Comparison of ENCODE assay signal across 8 mouse cellular contexts in genomic region chr12:107998746-107999145, GRCm38 (mm10). TPM values are rescaled to one million over a fixed set of nuclear protein-coding genes. Genes with fewer than 3 reads are reported as not detected.
A peak's percentile ranks its signal among the peaks of the same experiment; 100 is the strongest.
DNase-seq lines count a peak whose midpoint lies in the region; ATAC-seq and TF ChIP-seq lines count a peak whose summit lies in the region.

No protein-coding gene starts in this region.

- no peak overlapping the region for H3K27ac ChIP-seq in heart, embryonic 12.5 days (ENCODE audit: poor library complexity, severe bottlenecking)
- 0 out of 2 replicates have a peak overlapping the region, but pooled peaks have one; percentile 41 for H3K27ac ChIP-seq in embryonic facial prominence, embryonic 12.5 days
- no peak overlapping the region for H3K27ac ChIP-seq in heart, embryonic 14.5 days (replicated peaks in 1 of 2; ENCODE audit: control insufficient read depth in 1 of 2, insufficient read depth in 1 of 2, low read depth in 2 of 2, low read length in 2 of 2)
- no peak overlapping the region for H3K27ac ChIP-seq in kidney, embryonic 16.5 days (ENCODE audit: low read length)
- H3K27ac ChIP-seq in liver, adult 2 months (replicated peaks; ENCODE audit: insufficient read depth, low read depth, low read length) = no peak overlapping the region
- H3K27ac ChIP-seq in neural tube, embryonic 11.5 days (ENCODE audit: low read depth, low read length) = no peak overlapping the region
- H3K27ac ChIP-seq in stomach, embryonic 15.5 days = no peak overlapping the region

- no peak overlapping the region for H3K9ac ChIP-seq in heart, embryonic 12.5 days
- H3K9ac ChIP-seq in embryonic facial prominence, embryonic 12.5 days = no peak overlapping the region
- no peak overlapping the region for H3K9ac ChIP-seq in heart, embryonic 14.5 days (ENCODE audit: low read length)
- H3K9ac ChIP-seq in kidney, embryonic 16.5 days (replicated peaks; ENCODE audit: low read length) = no peak overlapping the region
- no peak overlapping the region for H3K9ac ChIP-seq in liver, adult 2 months (ENCODE audit: low read depth, low read length)
- no peak overlapping the region for H3K9ac ChIP-seq in neural tube, embryonic 11.5 days (ENCODE audit: low read length)
- no peak overlapping the region for H3K9ac ChIP-seq in stomach, embryonic 15.5 days

- no peaks in the 10 kb centered on the region for H3K9me3 ChIP-seq in heart, embryonic 12.5 days (replicated peaks)
- H3K9me3 ChIP-seq in embryonic facial prominence, embryonic 12.5 days = no peaks in the 10 kb centered on the region
- H3K9me3 ChIP-seq in heart, embryonic 14.5 days (ENCODE audit: control insufficient read depth, low read length) = no peaks in the 10 kb centered on the region
- H3K9me3 ChIP-seq in kidney, embryonic 16.5 days (ENCODE audit: low read length) = no peaks in the 10 kb centered on the region
- no peaks in the 10 kb centered on the region for H3K9me3 ChIP-seq in neural tube, embryonic 11.5 days (ENCODE audit: control insufficient read depth, low read length)
- H3K9me3 ChIP-seq in stomach, embryonic 15.5 days = no peaks in the 10 kb centered on the region

- TF ChIP-seq CTCF in liver, adult 2 months (IDR thresholded peaks at IDR 0.05; ENCODE audit: low read depth, low read length) = peak; percentile 94

- no peak overlapping the region for H3K4me2 ChIP-seq in heart, embryonic 12.5 days
- H3K4me2 ChIP-seq in embryonic facial prominence, embryonic 12.5 days (replicated peaks) = peak overlapping the region; percentile 66
- H3K4me2 ChIP-seq in heart, embryonic 14.5 days (ENCODE audit: low read length) = peak overlapping the region; percentile 16
- H3K4me2 ChIP-seq in kidney, embryonic 16.5 days (replicated peaks; ENCODE audit: low read depth, low read length) = peak overlapping the region; percentile 14; the same call in 1 of the 2 replicates
- H3K4me2 ChIP-seq in neural tube, embryonic 11.5 days (ENCODE audit: low read depth) = no peak overlapping the region
- peak overlapping the region; percentile 32; the same call in 1 of the 2 replicates for H3K4me2 ChIP-seq in stomach, embryonic 15.5 days

- DNase-seq in heart, adult 8-10 months (ENCODE audit: low spot score) = peak; percentile 42
- no peak for DNase-seq in liver, adult 2 months (ENCODE audit: extremely low read depth, low read depth, low spot score)
- peak; percentile 90 for DNase-seq in neural tube, embryonic 11.5 days (ENCODE audit: low spot score)

- H3K4me3 ChIP-seq in heart, embryonic 12.5 days = no peak overlapping the region
- H3K4me3 ChIP-seq in embryonic facial prominence, embryonic 12.5 days = peak overlapping the region; percentile 19; the same call in 1 of the 2 replicates
- H3K4me3 ChIP-seq in heart, embryonic 14.5 days (ENCODE audit: control insufficient read depth in 1 of 2, insufficient read depth in 1 of 2, low read depth in 1 of 2, low read length in 2 of 2) = no peak overlapping the region
- H3K4me3 ChIP-seq in kidney, embryonic 16.5 days (ENCODE audit: low read length) = no peak overlapping the region
- no peak overlapping the region for H3K4me3 ChIP-seq in liver, adult 2 months (ENCODE audit: insufficient read depth, low read depth, low read length)
- H3K4me3 ChIP-seq in neural tube, embryonic 11.5 days (ENCODE audit: low read depth, low read length) = no peak overlapping the region
- H3K4me3 ChIP-seq in stomach, embryonic 15.5 days (replicated peaks) = no peak overlapping the region

- under 1% methylated on average over 20 of the region's 20 CpGs for WGBS in heart, embryonic 12.5 days
- 1% methylated on average over 20 of the region's 20 CpGs for WGBS in embryonic facial prominence, embryonic 12.5 days
- WGBS in heart, embryonic 14.5 days = 1% methylated on average over 20 of the region's 20 CpGs
- WGBS in kidney, embryonic 16.5 days = 2% methylated on average over 20 of the region's 20 CpGs
- WGBS in liver, adult 2 months = under 1% methylated on average over 20 of the region's 20 CpGs
- WGBS in neural tube, embryonic 11.5 days = 2% methylated on average over 20 of the region's 20 CpGs
- 1% methylated on average over 20 of the region's 20 CpGs for WGBS in stomach, embryonic 15.5 days

- peaks cover 62% of the 10 kb centered on the region for H3K27me3 ChIP-seq in heart, embryonic 12.5 days (replicated peaks)
- H3K27me3 ChIP-seq in embryonic facial prominence, embryonic 12.5 days = no peaks in the 10 kb centered on the region
- H3K27me3 ChIP-seq in heart, embryonic 14.5 days (ENCODE audit: control insufficient read depth, insufficient read depth, low read length) = peaks cover 44% of the 10 kb centered on the region
- peaks cover 45% of the 10 kb centered on the region for H3K27me3 ChIP-seq in kidney, embryonic 16.5 days (ENCODE audit: insufficient read depth, low read length)
- peaks cover 12% of the 10 kb centered on the region for H3K27me3 ChIP-seq in liver, adult 2 months (ENCODE audit: control insufficient read depth, insufficient read depth, low read length)
- H3K27me3 ChIP-seq in neural tube, embryonic 11.5 days (ENCODE audit: control insufficient read depth, insufficient read depth, low read length) = peaks cover 8% of the 10 kb centered on the region; the same call in 1 of the 2 replicates
- H3K27me3 ChIP-seq in stomach, embryonic 15.5 days (replicated peaks) = peaks cover 22% of the 10 kb centered on the region; the same call in 1 of the 2 replicates

- no peaks in the 10 kb centered on the region for H3K36me3 ChIP-seq in heart, embryonic 12.5 days
- H3K36me3 ChIP-seq in embryonic facial prominence, embryonic 12.5 days = no peaks in the 10 kb centered on the region
- H3K36me3 ChIP-seq in heart, embryonic 14.5 days (ENCODE audit: control insufficient read depth, insufficient read depth, low read length) = no peaks in the 10 kb centered on the region
- no peaks in the 10 kb centered on the region for H3K36me3 ChIP-seq in kidney, embryonic 16.5 days (ENCODE audit: insufficient read depth, low read length)
- no peaks in the 10 kb centered on the region for H3K36me3 ChIP-seq in liver, adult 2 months (ENCODE audit: control insufficient read depth, insufficient read depth, low read length)
- no peaks in the 10 kb centered on the region for H3K36me3 ChIP-seq in neural tube, embryonic 11.5 days (ENCODE audit: control insufficient read depth, insufficient read depth, low read length)
- H3K36me3 ChIP-seq in stomach, embryonic 15.5 days = no peaks in the 10 kb centered on the region

- 0 out of 2 replicates have a peak, but pooled peaks cover 5% of the 10 kb centered on the region for H3K4me1 ChIP-seq in heart, embryonic 12.5 days (replicated peaks)
- H3K4me1 ChIP-seq in embryonic facial prominence, embryonic 12.5 days = peaks cover 63% of the 10 kb centered on the region
- peaks cover 2 to 3% of the 10 kb centered on the region in 2 experiments; a peak in 1 of 4 replicates for H3K4me1 ChIP-seq in heart, embryonic 14.5 days (ENCODE audit: control insufficient read depth in 2 of 2, insufficient read depth in 2 of 2, low read length in 2 of 2)
- no peaks in the 10 kb centered on the region for H3K4me1 ChIP-seq in kidney, embryonic 16.5 days (ENCODE audit: insufficient read depth, low read length)
- H3K4me1 ChIP-seq in liver, adult 2 months (ENCODE audit: control insufficient read depth, insufficient read depth, low read length) = no peaks in the 10 kb centered on the region
- H3K4me1 ChIP-seq in neural tube, embryonic 11.5 days (ENCODE audit: control insufficient read depth, insufficient read depth, low read length) = peaks cover 19% of the 10 kb centered on the region
- peaks cover 6% of the 10 kb centered on the region for H3K4me1 ChIP-seq in stomach, embryonic 15.5 days

- no peak for TF ChIP-seq POLR2A in liver, adult 2 months (IDR thresholded peaks at IDR 0.05; ENCODE audit: extremely low read depth, insufficient read depth, low read length)

- ATAC-seq in heart, embryonic 12.5 days (ENCODE audit: insufficient number of reproducible peaks, low FRiP score) = no peak
- no peak for ATAC-seq in embryonic facial prominence, embryonic 12.5 days (ENCODE audit: insufficient number of reproducible peaks, insufficient read depth, low FRiP score, low TSS enrichment)
- ATAC-seq in heart, embryonic 14.5 days (ENCODE audit: insufficient number of reproducible peaks, insufficient read depth, low FRiP score, low read depth) = no peak
- ATAC-seq in kidney, embryonic 16.5 days (ENCODE audit: low FRiP score, low TSS enrichment) = no peak
- ATAC-seq in neural tube, embryonic 11.5 days (ENCODE audit: insufficient read depth, low FRiP score, low TSS enrichment) = no peak
- no peak for ATAC-seq in stomach, embryonic 15.5 days (ENCODE audit: insufficient read depth, low FRiP score, low read depth)

- H3K79me2 ChIP-seq in liver, adult 2 months (ENCODE audit: control insufficient read depth, insufficient read depth, low read length) = no peaks in the 10 kb centered on the region

RNA-seq across cellular contexts. Expression of gene Bcl11b, which starts 4.7 kb away (rescaled TPM):
- 1 to 10 TPM in 2 of 4 experiments, under 1 TPM in 2; 0.75 to 1.8 (median 0.99) TPM for total RNA-seq in heart, adult 8-10 months (2022)
- 4.9 and 5.0 TPM in 2 replicates for polyA plus RNA-seq in heart, embryonic 12.5 days (2016; fragmentation: Nextera tagmentation; extraction: Ambion mirVana)
- 39.4 and 41.5 TPM in 2 replicates for polyA plus RNA-seq in embryonic facial prominence, embryonic 12.5 days (2016; fragmentation: Nextera tagmentation; extraction: Ambion mirVana)
- polyA plus RNA-seq in heart, embryonic 14.5 days (2014; fragmentation: Nextera tagmentation; extraction: Ambion mirVana) = 4.4 TPM in 2 replicates
- 2.6 TPM in 2 replicates for polyA plus RNA-seq in kidney, embryonic 16.5 days (2015; fragmentation: Nextera tagmentation; extraction: Ambion mirVana)
- 0.13 and 0.18 TPM in 2 replicates for total RNA-seq in liver, adult 2 months (2014; rRNA removed)
- 0.19 and 0.39 TPM in 2 replicates for polyA plus RNA-seq in liver, adult 2 months (2012; rRNA removed)
- 9.4 and 9.5 TPM in 2 replicates for polyA plus RNA-seq in neural tube, embryonic 11.5 days (2014; fragmentation: Nextera tagmentation; extraction: Ambion mirVana)
- 5.3 and 5.7 TPM in 2 replicates for polyA plus RNA-seq in stomach, embryonic 15.5 days (2015; fragmentation: Nextera tagmentation; extraction: Ambion mirVana)

Comparison
In these comparisons a context has a peak if more than half of its experiments do, and no peak if none do; other contexts are left out.
1. H3K4me2 ChIP-seq: peak in embryonic facial prominence, embryonic 12.5 days (single experiment), heart, embryonic 14.5 days (single experiment), kidney, embryonic 16.5 days (single experiment) and stomach, embryonic 15.5 days (single experiment); none in heart, embryonic 12.5 days (single experiment) and neural tube, embryonic 11.5 days (single experiment).